Mouse (Mus musculus) G1E (cell line): ENCODE measurements around the gene Slc2a4.

Experiments
- CTCF ChIP-seq: IDR thresholded peaks from 2 replicates; pipeline ENCODE4 v1.5.1; 2012; ENCODE audit warnings: low read depth, low read length, inconsistent platforms, mixed read lengths
- GATA1 ChIP-seq: IDR thresholded peaks from 2 replicates; pipeline ENCODE4 v1.6.1; 2012; ENCODE audit warnings: borderline replicate concordance, low read length, inconsistent platforms, mixed read lengths
- GATA2 ChIP-seq: IDR thresholded peaks from 2 replicates; pipeline ENCODE4 v1.6.1; 2012; ENCODE audit warnings: low read depth, low read length, inconsistent platforms, borderline replicate concordance
- TAL1 ChIP-seq: conservative IDR thresholded peaks from 2 replicates; pipeline ENCODE4 v1.6.1; 2012; ENCODE audit warnings: low read depth, low read length, inconsistent platforms, mixed read lengths

DNA sequence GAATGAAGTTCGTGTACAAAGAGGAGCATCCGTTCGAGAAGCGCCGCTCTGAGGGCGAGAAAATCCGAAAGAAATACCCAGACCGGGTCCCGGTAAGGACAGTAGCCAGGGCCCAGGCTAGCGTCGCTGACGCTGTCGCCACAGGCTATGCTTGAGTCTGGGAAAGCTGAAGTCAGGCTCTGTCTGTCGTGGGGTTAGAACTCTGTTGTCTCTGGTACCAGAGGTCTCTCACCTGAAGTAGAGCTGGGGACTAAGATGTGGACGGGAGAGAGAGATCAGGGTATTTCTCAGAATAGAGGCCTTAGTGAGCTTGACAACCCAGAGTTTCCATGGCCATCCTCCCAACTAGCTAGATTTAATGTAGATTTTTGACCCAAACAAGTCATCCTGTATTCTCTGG is 43.7 kb upstream of the Slc2a4 start:
- TF ChIP-seq CTCF (no peak), GATA1 (no peak), GATA2 (no peak), TAL1 (no peak)
